Mouse (Mus musculus) kidney, adult 8-10 months (tissue): ENCODE measurements around the gene Fnd3c2.
"Not testable (repeated sequence)": the region's sequence is repeated elsewhere in the genome, so short reads cannot be mapped to it uniquely, and the experiment has no call there.

Experiments used
- DNase-seq, 2 experiments: peaks; one replicate each; pipeline ENCODE4 v3.0.0; 2022

Fnd3c2 gene

DNA sequence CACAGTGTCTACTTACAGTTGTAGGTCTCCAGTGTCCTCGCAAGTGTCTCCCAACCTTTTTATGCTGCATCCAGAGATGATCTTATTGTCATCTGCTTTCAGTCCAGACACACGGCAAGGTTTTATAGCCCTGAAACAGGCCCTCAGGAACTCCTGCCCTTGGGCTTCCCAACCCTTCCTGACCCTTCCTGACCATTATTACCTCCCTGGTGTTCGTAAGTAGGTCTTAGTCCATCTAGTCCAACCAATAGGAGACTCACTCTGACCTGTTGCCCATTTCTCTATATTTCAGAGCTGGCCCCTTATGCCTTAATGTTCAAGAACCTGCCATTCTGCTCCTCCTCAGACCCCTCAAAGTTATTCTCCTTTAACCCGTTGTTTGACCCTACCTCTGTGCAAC is at the start of gene Fnd3c2:
Gene Fnd3c2, minus strand, starts transcription at position 101 of the 400 bp plus-strand sequence.
- no peak for DNase-seq

DNA sequence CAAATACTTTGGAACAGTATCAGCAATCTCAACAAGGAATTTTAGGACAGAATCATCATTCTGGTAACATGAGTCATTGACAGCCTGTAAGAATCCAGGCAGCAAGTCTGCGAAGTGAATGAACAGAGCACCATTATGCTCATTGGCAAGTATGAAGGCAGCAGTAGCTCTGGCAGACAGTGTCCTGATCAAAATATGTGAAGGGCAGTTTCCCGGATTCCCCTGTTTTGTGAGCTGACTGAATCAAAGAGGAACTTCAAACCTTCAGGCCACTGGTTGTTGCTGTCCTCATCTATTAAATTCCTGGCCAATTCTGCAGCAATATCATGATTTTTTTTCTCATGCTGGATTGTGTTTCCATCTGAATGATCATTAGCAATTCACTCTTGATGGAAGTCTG is 29.3 kb upstream of the Fnd3c2 start:
- DNase-seq, result no peak

DNA sequence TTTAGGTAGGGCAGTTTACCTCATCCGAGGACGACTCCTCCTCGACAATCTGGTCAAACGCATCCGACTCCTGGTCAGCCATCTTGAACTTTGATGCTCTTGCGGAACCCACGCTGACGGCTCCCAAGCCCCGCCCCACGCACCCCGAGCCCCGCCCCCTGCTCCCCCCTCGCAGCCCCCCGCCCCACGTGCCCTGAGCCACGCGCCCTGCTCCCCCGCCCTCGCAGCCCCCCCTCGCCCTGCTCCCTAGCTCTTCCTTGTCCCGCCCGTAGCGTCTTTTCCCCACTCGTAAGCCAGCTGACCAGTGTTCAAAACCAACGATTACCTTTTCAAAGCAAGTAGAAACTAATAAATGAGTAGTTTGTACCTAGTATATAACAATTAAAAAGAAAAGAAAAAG is 34.1 kb downstream of the Fnd3c2 start, which contains the start of gene Taf9b:
Gene Taf9b, minus strand, starts transcription at position 101 of the 400 bp plus-strand sequence.
- DNase-seq, result no peak

DNA sequence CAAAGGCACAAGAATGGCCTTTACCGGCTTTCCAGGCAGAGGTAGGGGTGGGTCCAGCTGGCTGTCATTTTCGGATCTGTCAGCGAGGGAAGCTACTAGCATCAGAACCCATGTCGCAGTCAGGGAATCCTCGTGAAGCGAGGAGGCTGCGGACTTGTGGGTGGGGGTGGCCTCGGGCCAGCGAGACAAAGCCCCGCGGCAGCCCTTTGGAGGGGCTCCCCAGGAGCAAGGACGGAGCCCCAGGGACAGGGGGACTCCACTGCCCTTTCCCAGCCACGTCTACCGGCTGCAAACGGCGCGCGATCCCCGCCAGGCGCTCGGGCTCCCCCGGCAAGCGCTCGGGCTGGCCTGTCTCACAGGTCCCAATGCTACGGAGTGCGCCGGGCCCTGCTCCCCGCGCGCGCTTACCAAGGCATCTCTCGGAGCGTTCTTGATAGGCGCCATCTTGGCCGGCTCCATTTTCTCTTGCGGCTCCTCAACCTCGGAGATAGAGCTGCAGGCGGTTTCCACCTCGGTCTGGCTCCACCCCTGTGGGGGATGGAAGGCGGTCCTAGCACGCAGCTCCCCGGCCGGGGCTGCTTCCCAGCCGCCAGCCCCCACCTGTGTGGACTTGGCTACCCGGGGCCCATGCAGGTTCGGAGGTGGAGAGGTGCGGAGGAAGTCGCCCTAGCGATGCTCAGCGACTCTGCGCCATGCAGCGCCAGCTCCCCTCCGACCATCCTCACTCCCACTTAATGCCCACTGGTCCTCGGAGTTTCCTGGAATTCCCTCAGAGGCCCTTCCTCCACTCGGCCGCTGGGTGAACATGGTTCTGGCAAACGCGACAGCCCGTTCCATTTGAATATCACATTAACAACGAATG is 35.8 kb downstream of the Fnd3c2 start:
- peak; percentile 35 to 67 for DNase-seq

DNA sequence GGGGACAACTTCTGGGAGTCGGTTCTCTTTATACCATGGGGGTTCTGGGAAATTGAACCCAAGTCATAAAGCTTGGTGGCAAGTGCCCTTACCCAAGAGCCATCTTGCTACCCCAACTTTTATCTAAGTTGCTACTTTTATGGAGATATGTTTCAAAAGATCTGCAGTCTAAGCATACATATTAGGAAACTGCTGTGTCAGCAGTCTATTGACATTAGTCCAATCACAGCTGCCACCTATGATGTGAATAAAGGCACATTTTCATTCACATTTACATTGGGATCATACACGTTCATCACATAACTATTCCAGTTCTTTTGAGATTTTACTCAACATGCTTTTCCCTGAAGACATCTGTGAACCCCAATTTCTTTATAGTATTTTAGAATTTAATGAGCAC is 46.1 kb downstream of the Fnd3c2 start:
- DNase-seq, result no peak

DNA sequence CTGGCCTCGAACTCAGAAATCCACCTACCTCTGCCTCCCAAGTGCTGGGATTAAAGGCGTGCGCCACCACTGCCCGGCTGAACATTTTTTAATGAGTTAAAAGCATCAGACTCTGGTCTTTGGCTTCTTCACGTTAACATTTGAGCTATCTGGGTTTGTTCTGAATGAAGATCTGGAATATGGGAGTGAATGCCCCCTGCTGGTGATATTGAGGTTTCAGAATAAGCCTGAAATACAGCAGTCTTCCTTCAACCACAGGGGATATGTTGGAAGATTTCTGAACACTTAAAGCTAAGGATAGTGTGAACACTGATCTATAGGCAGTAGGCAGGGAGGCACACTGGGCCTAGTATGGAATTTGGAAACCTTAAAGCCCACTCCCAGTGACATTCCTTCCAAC is 56.3 kb downstream of the Fnd3c2 start:
- no peak for DNase-seq

DNA sequence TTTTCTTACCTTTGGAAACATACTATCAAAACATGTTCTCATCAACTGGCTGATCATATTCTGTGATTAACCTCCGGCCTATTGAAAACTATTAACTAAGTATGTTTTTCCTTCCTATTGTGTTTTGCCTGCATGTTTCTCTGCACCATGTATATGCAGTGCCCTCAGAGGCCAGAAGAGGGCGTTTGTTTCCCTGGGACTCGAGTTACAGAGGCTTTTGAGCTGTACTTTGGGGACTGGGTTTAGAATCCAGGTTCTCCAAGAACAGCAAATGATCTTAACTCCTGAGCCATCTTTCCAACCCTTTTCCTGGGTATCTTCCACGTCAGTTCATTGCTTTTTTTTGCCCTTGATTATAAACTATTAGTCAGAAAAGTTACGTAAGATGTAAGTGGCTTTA is 57.9 kb downstream of the Fnd3c2 start:
- no peak for DNase-seq

DNA sequence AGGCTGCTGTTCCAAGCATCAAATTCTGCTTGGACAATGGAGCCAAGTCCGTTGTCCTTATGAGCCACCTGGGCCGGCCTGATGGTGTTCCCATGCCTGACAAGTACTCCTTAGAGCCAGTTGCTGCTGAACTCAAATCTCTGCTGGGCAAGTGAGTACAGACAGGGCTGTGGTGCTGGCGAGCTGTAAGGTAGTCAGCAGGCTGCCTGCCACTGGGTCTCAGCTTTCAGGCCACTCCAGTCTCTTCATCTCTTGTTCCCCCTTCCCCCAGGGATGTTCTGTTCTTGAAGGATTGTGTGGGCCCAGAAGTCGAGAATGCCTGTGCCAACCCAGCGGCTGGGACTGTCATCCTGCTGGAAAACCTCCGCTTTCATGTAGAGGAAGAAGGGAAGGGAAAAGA is 60.8 kb downstream of the Fnd3c2 start:
- not testable (repeated sequence) for DNase-seq

DNA sequence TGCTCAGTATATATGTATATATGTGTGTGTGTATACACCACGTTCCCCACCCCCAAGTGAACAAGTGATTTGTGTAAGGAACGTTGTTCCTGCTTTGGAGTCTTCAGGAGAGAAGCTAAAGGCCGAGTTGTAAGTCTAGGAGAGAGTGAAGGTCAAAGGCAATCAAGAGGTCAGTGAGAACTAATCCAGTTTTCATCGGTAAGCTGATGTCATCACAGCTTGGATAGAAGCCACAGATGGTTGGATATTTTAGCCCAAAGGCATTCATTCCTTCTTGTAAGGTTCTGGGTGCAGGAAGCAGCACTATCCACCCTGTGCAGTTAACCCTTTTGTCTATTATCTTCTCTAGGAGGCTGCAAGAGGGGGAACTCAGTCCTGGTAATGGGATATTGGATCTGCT is 65.1 kb downstream of the Fnd3c2 start:
- no peak for DNase-seq

DNA sequence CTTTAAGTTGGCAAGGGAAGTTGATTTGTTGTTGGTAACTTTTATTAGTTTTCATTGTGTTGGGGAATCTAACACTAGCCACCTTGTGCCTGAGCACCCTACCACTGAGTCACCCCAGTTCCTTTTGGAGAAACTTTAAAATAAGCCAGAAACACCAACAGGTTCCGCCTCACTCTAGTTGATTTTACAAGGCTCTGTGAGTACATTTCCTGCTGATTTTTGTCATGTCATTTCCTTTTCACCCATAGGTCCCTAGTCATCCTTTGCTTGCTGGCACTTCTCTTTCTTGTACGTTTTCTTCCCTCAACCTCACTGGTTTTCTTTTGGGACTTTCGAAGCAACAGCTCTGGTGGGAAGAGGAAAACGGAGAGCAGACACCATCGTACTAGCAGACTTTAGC is 65.8 kb downstream of the Fnd3c2 start:
- no peak for DNase-seq

DNA sequence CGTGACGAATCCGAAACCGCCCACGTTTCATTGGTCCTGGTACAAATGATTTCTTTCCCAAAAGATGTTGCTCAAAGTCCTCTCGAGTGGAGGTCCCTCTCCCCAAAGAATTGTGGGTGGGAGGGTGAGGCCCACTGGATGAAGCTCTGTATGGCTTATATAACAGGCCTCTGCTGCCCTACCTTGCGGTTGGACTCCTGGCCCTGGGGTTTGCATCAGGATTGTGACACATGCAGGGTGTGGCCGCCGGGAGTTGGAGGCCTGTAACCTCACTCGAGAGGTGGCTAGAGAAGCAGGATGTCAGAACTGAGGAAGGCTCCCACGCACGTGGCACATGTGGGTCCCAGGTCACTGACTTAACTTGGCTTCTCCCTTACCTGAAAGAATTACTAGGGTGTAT is 67.4 kb downstream of the Fnd3c2 start:
- peak; percentile 45 to 54 for DNase-seq

DNA sequence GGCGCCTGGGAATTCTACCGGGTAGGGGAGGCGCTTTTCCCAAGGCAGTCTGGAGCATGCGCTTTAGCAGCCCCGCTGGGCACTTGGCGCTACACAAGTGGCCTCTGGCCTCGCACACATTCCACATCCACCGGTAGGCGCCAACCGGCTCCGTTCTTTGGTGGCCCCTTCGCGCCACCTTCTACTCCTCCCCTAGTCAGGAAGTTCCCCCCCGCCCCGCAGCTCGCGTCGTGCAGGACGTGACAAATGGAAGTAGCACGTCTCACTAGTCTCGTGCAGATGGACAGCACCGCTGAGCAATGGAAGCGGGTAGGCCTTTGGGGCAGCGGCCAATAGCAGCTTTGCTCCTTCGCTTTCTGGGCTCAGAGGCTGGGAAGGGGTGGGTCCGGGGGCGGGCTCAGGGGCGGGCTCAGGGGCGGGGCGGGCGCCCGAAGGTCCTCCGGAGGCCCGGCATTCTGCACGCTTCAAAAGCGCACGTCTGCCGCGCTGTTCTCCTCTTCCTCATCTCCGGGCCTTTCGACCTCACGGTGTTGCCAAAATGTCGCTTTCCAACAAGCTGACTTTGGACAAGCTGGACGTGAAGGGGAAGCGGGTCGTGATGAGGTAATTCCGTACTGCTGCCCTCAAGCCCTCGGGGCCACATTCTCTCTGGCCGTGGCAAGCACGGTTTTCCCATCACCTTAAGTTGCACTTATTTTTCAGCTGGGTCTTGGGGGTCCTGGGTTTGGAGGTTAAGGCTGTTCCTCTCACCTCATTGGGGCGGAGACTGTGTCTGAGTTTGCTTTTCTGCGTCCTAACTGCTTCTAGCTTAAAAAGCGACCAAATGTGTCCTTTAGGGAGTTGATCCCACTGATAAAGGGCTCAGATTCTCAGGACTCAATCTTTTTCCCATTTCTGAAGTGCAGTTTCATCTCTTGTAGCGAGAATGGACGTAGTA is 68.2 kb downstream of the Fnd3c2 start, which contains the start of gene Pgk1:
Gene Pgk1, plus strand, starts transcription at position 388 of the 937 bp plus-strand sequence.
- peak; percentile 94 for DNase-seq

DNA sequence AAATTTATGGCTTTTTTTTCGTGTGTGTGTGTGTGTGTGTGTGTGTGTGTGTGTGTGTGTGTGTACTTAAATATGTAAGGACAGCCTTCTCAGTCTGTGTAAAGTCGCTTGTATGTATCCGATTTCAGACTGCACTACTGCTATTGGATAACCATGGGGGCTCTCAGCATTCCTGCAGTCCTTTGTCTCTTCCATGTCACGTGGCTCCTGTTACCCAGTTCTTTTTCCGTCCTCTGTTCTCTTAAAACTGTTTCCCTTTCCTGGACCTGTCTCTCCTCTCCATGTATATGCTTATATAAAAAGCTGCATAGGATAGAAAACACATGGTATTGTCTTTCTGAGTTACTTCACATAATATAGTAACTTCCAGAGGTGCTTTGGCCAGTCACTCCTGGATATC is 69.5 kb downstream of the Fnd3c2 start:
- no peak for DNase-seq
